Mouse (Mus musculus): Measurements from ENCODE around the gene Mthfd2l. TPM values are rescaled to one million over a fixed set of nuclear protein-coding genes. Genes with fewer than 3 reads are reported as not detected.

Mthfd2l gene
- polyA plus RNA-seq, 1 experiment = 8.5 TPM

GRCm38 (mm10) chr5:91037756-91038155, 106.8 kb downstream of the Mthfd2l start:
- Histone ChIP-seq H3K4me3 (replicated peaks) (no peak overlapping the region), H3K27me3 (replicated peaks) (no peaks in the 10 kb centered on the region), H3K9me3 (no peaks in the 10 kb centered on the region), H3K4me1 (peaks cover 8% of the 10 kb centered on the region; the same call in 1 of the 2 replicates), H3K36me3 (replicated peaks; ENCODE audit: low read length) (no peaks in the 10 kb centered on the region)
- no peak for TF ChIP-seq GATA1 (IDR thresholded peaks at IDR 0.05; ENCODE audit: borderline replicate concordance, low read length)
- TF ChIP-seq FLI1 (IDR thresholded peaks at IDR 0.05; ENCODE audit: low read length) = no peak

- no peak overlapping the region for H3K4me3 ChIP-seq (replicated peaks)
- TF ChIP-seq GATA1 (IDR thresholded peaks at IDR 0.05; ENCODE audit: borderline replicate concordance, low read length) = no peak
- no peak for TF ChIP-seq FLI1 (IDR thresholded peaks at IDR 0.05; ENCODE audit: low read length)
- H3K9me3 ChIP-seq = no peaks in the 10 kb centered on the region
- peaks cover 8% of the 10 kb centered on the region; the same call in 1 of the 2 replicates for H3K4me1 ChIP-seq
- H3K27me3 ChIP-seq (replicated peaks) = no peaks in the 10 kb centered on the region
- no peaks in the 10 kb centered on the region for H3K36me3 ChIP-seq (replicated peaks; ENCODE audit: low read length)
Observed at GRCm38 (mm10) chr5:91038547-91038946, 107.6 kb downstream of the Mthfd2l start.

GRCm38 (mm10) chr5:91038963-91039362, 108.0 kb downstream of the Mthfd2l start:
- no peaks in the 10 kb centered on the region for H3K27me3 ChIP-seq (replicated peaks)
- H3K4me3 ChIP-seq (replicated peaks) = no peak overlapping the region
- no peaks in the 10 kb centered on the region for H3K36me3 ChIP-seq (replicated peaks; ENCODE audit: low read length)
- TF ChIP-seq GATA1 (IDR thresholded peaks at IDR 0.05; ENCODE audit: borderline replicate concordance, low read length) = no peak
- no peak for TF ChIP-seq FLI1 (IDR thresholded peaks at IDR 0.05; ENCODE audit: low read length)
- peaks cover 8% of the 10 kb centered on the region; the same call in 1 of the 2 replicates for H3K4me1 ChIP-seq
- no peaks in the 10 kb centered on the region for H3K9me3 ChIP-seq

- H3K27me3 ChIP-seq (replicated peaks) = no peaks in the 10 kb centered on the region
- TF ChIP-seq GATA1 (IDR thresholded peaks at IDR 0.05; ENCODE audit: borderline replicate concordance, low read length) (no peak), FLI1 (IDR thresholded peaks at IDR 0.05; ENCODE audit: low read length) (no peak)
Observed at GRCm38 (mm10) chr5:91047987-91048386, 117.1 kb downstream of the Mthfd2l start.

GRCm38 (mm10) chr5:91048397-91048796, 117.5 kb downstream of the Mthfd2l start:
- Histone ChIP-seq H3K4me3 (replicated peaks) (no peak overlapping the region), H3K27me3 (replicated peaks) (no peaks in the 10 kb centered on the region), H3K4me1 (no peaks in the 10 kb centered on the region), H3K36me3 (replicated peaks; ENCODE audit: low read length) (no peaks in the 10 kb centered on the region), H3K9me3 (no peaks in the 10 kb centered on the region)
- no peak for TF ChIP-seq FLI1 (IDR thresholded peaks at IDR 0.05; ENCODE audit: low read length)
- no peak for TF ChIP-seq GATA1 (IDR thresholded peaks at IDR 0.05; ENCODE audit: borderline replicate concordance, low read length)

More at GRCm38 (mm10) chr5:91047987-91048386, 117.1 kb downstream of the Mthfd2l start:
- Histone ChIP-seq H3K36me3 (replicated peaks; ENCODE audit: low read length) (no peaks in the 10 kb centered on the region), H3K4me1 (no peaks in the 10 kb centered on the region), H3K4me3 (replicated peaks) (no peak overlapping the region), H3K9me3 (no peaks in the 10 kb centered on the region)

Other genes starting within 250 kb of the Mthfd2l start
- 0.36 TPM in 1 of 2 replicates, not detected in the other for gene Cxcl5, start 171.8 kb upstream of the Mthfd2l start, polyA plus RNA-seq (2012; ENCODE audit: insufficient read depth, low replicate concordance)
- gene Ppbp, start 162.6 kb upstream of the Mthfd2l start, polyA plus RNA-seq (2012; ENCODE audit: insufficient read depth, low replicate concordance) = 127 and 345 TPM in 2 replicates
- gene Pf4, start 158.7 kb upstream of the Mthfd2l start, polyA plus RNA-seq (2012; ENCODE audit: insufficient read depth, low replicate concordance) = 1,238 and 4,927 TPM in 2 replicates
- 13.4 and 15.8 TPM in 2 replicates for gene Cxcl3, start 145.0 kb upstream of the Mthfd2l start, polyA plus RNA-seq (2012; ENCODE audit: insufficient read depth, low replicate concordance)
- gene Cxcl15, start 136.6 kb upstream of the Mthfd2l start, polyA plus RNA-seq (2012; ENCODE audit: insufficient read depth, low replicate concordance) = not detected in 2 replicates
- gene Cxcl1, start 39.9 kb upstream of the Mthfd2l start, polyA plus RNA-seq (2012; ENCODE audit: insufficient read depth, low replicate concordance) = 0.48 and 1.9 TPM in 2 replicates
- gene Cxcl2, start 27.2 kb upstream of the Mthfd2l start, polyA plus RNA-seq (2012; ENCODE audit: insufficient read depth, low replicate concordance) = 28.2 and 32.2 TPM in 2 replicates
- gene Epgn, start 96.3 kb downstream of the Mthfd2l start, polyA plus RNA-seq (2012; ENCODE audit: insufficient read depth, low replicate concordance) = not detected in 2 replicates
- gene Ereg, start 143.5 kb downstream of the Mthfd2l start, polyA plus RNA-seq (2012; ENCODE audit: insufficient read depth, low replicate concordance) = not detected in 2 replicates
- not detected in 2 replicates for gene Areg, start 208.5 kb downstream of the Mthfd2l start, polyA plus RNA-seq (2012; ENCODE audit: insufficient read depth, low replicate concordance)

Measured in megakaryocyte, embryonic 14.5 days (primary cell).